Mouse (Mus musculus) forebrain, embryonic 12.5 days (tissue): ENCODE data around the gene Lca5. TPM values are rescaled to one million over a fixed set of nuclear protein-coding genes. Genes with fewer than 3 reads are reported as not detected.

ENCODE experiments used
- ATAC-seq: fragments of 200-750 bp; cut with Nextera tagmentation; 2 replicates; pipeline ENCODE4 v1.8.0; 2017; ENCODE audit warnings: moderate TSS enrichment; ENCODE audit not compliant: low FRiP score
- H3K27ac ChIP-seq: fragments of 300-500 bp; sonication (generic); 2 replicates; pipeline ENCODE4 v1.5.1; 2016; ENCODE audit warnings: mild to moderate bottlenecking
- H3K27me3 ChIP-seq: fragments of 300-500 bp; sonication (generic); 2 replicates; pipeline ENCODE4 v1.6.1; 2016; ENCODE audit warnings: mild to moderate bottlenecking
- H3K36me3 ChIP-seq: fragments of 300-500 bp; sonication (generic); replicated peaks from 2 replicates; pipeline ENCODE4 v1.6.1; 2016; ENCODE audit warnings: mild to moderate bottlenecking
- H3K4me1 ChIP-seq: fragments of 300-500 bp; sonication (generic); 2 replicates; pipeline ENCODE4 v1.6.1; 2016
- H3K4me2 ChIP-seq: fragments of 300-500 bp; sonication (generic); 2 replicates; pipeline ENCODE4 v1.6.1; 2016; ENCODE audit warnings: mild to moderate bottlenecking, moderate library complexity
- H3K4me3 ChIP-seq: fragments of 300-500 bp; sonication (generic); replicated peaks from 2 replicates; pipeline ENCODE4 v1.5.1; 2016; ENCODE audit warnings: mild to moderate bottlenecking
- H3K9ac ChIP-seq: fragments of 300-500 bp; sonication (generic); 2 replicates; pipeline ENCODE4 v1.6.1; 2016; ENCODE audit warnings: mild to moderate bottlenecking
- H3K9me3 ChIP-seq: fragments of 300-500 bp; sonication (generic); 2 replicates; pipeline ENCODE4 v1.6.1; 2016
- WGBS: fragments of 180-500 bp; shearing (Covaris S2); methylation state at CpG from one replicate; pipeline ENCODE4 v1.1.7; 2016; 5-methylcytosine and 5-hydroxymethylcytosine counted together
- polyA plus RNA-seq: library from polyadenylated mRNA; unstranded; fragments of >200 nt; fragmentation: Nextera tagmentation; extraction: Ambion mirVana; gene quantifications from 2 replicates; pipeline ENCODE4 v1.2.1, GENCODE M21; 2016

Lca5 gene
- polyA plus RNA-seq, 1 experiment from 2014 or later, result 25.4 TPM

DNA sequence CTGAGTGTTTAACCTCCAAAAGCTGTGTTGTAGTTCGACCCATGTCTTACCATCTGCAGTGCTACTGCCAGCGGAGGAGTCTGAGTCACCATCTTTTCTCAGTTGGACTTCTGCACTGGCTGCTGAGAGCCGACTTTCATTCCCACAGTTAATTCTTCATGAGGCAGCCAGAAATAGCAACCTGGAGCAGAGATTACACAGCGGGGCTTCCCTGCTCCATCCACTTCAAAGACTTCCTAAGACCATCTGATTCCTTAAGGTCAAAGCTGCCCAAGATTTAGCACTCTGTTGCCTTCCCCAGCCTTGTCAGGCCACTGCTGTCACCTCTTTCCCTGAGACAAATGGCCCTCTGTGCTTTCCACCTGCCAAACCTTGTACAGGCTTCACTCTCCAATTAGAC lies 6.4 kb downstream of the Lca5 start:
- H3K27ac ChIP-seq, result no peak overlapping the region

DNA sequence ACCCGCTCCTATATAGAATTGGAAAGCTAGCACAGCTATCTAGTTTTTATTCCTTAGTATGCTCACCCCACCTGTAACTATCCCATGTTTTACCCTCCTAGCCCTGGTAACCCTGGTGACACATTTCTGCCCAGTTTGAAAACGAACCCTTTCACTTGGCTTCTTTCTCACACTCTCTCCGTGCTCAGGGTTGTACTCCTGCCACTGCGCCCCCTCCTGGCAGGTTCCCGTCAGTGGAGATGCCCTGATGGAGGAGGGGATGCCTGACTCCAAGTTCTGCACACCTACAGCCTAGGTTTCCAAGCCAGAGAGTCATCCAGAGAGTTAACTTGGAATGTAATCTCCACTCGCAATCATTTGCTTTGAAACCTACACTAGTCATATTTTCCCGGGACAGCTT lies 7.3 kb downstream of the Lca5 start:
- 0 out of 2 replicates have a peak, but pooled peaks have one; percentile 14 for ATAC-seq

More for the DNA sequence above, 6.4 kb downstream of the Lca5 start:
- H3K27me3 ChIP-seq, result no peaks in the 10 kb centered on the region
- peaks cover 6% of the 10 kb centered on the region for H3K4me1 ChIP-seq
- 63% methylated on average over 4 of the region's 4 CpGs for WGBS
- H3K4me2 ChIP-seq, result no peak overlapping the region
- no peaks in the 10 kb centered on the region for H3K9me3 ChIP-seq
- H3K36me3 ChIP-seq, result no peaks in the 10 kb centered on the region
- H3K4me3 ChIP-seq, result no peak overlapping the region
- ATAC-seq, result no peak
- H3K9ac ChIP-seq, result no peak overlapping the region

DNA sequence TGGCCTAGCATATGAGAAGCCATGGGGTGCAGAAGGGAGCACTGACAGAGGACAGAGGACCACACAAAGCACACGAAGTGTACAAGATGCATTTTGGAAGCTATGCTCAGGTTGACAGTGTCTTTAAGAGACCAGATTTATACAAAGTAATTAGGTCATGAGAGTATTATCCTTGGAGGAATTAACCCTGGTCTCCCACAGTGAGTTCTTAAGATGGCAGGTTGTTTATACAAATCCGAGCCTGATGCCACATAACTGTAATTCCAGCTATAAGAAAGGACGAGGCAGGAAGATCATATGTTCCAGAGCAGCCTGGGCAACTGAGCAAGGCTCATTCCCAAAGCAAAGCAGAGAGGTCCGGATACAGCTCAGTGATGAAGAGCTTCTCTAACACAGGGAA lies 13.0 kb downstream of the Lca5 start:
- Histone ChIP-seq H3K9ac (no peak overlapping the region), H3K9me3 (0 out of 2 replicates have a peak, but pooled peaks cover 5% of the 10 kb centered on the region), H3K4me3 (no peak overlapping the region), H3K27ac (no peak overlapping the region), H3K27me3 (no peaks in the 10 kb centered on the region), H3K36me3 (peaks cover 21% of the 10 kb centered on the region), H3K4me2 (no peak overlapping the region), H3K4me1 (no peaks in the 10 kb centered on the region)
- ATAC-seq, result no peak
- 80% methylated on average over 4 of the region's 4 CpGs for WGBS

More for the DNA sequence above, 7.3 kb downstream of the Lca5 start:
- H3K4me3 ChIP-seq, result no peak overlapping the region
- no peak overlapping the region for H3K9ac ChIP-seq
- H3K9me3 ChIP-seq, result no peaks in the 10 kb centered on the region
- 62% methylated on average over 7 of the region's 7 CpGs for WGBS
- H3K27ac ChIP-seq, result no peak overlapping the region
- no peak overlapping the region for H3K4me2 ChIP-seq
- no peaks in the 10 kb centered on the region for H3K36me3 ChIP-seq
- peaks cover 6% of the 10 kb centered on the region for H3K4me1 ChIP-seq
- no peaks in the 10 kb centered on the region for H3K27me3 ChIP-seq

DNA sequence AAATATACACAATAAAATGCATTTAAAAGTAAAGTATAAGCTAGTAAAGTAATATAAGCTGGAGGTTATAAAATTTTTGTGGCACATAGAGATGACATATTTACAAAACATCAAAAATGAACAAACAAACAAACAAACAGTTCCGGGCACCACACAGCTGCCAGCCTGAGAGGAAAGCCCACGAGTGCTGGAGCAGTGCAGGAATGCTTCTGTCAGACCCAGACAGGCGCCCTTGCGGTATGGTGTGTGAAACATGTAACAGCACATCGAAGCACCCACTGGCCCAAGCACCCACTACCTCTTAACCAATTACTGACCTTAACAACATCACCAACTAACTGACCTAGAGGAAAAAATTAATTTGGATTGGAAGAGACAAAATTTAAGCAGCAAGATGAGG lies 22.0 kb downstream of the Lca5 start:
- Histone ChIP-seq H3K9ac (no peak overlapping the region), H3K9me3 (peaks cover 6% of the 10 kb centered on the region; the same call in 1 of the 2 replicates), H3K4me2 (no peak overlapping the region), H3K27ac (no peak overlapping the region), H3K4me3 (no peak overlapping the region), H3K36me3 (peaks cover 40% of the 10 kb centered on the region), H3K4me1 (no peaks in the 10 kb centered on the region), H3K27me3 (no peaks in the 10 kb centered on the region)
- ATAC-seq, result no peak
- 92% methylated on average over 5 of the region's 5 CpGs for WGBS

DNA sequence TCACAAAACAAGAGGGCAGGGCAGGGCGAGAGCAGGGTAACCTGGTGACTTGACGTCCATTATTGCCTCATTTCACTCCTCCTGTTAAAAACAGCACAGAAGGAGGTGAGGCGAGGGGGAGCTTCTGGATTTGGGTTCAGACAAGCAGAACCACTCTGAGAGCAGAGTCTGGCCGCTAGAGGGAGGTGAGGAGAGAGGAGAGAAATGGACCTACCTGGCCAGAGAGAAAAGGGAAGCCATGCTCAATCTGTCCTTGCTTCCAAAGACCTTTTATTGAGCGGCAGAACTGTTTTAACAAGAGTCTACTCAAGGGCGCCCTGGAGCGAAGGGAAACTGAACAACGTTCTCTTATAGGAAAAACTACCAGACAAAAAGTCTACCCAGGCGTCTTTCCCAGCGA lies 27.9 kb downstream of the Lca5 start:
- Histone ChIP-seq H3K9ac (no peak overlapping the region), H3K36me3 (peaks cover 26% of the 10 kb centered on the region), H3K4me3 (no peak overlapping the region), H3K4me2 (no peak overlapping the region), H3K4me1 (no peaks in the 10 kb centered on the region), H3K27ac (no peak overlapping the region), H3K9me3 (peaks cover 6% of the 10 kb centered on the region; the same call in 1 of the 2 replicates), H3K27me3 (no peaks in the 10 kb centered on the region)
- no peak for ATAC-seq
- 74% methylated on average over 10 of the region's 10 CpGs for WGBS

DNA sequence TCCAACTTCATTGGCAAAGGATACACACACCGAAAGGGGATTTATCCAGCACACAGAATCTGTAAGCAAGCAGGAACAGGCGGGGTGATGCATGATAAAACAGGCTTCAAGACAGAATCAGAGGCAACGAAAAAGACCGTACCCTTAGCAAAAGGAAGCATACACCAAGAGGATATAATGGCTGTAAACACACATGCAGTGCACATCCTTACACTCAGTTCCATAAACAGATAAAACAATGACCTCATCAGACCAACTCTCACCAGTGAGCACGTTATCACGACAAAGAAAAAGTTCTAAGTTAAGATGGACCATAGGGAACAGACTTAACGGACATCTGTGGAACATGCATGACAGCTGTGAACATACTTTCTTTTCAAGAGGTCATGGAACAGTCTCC lies 35.8 kb downstream of the Lca5 start:
- 81% methylated on average over 7 of the region's 7 CpGs for WGBS
- H3K27ac ChIP-seq, result no peak overlapping the region
- no peak overlapping the region for H3K4me3 ChIP-seq
- no peaks in the 10 kb centered on the region for H3K27me3 ChIP-seq
- H3K36me3 ChIP-seq, result peaks cover 13% of the 10 kb centered on the region
- H3K4me1 ChIP-seq, result no peaks in the 10 kb centered on the region
- no peak overlapping the region for H3K9ac ChIP-seq
- H3K9me3 ChIP-seq, result no peaks in the 10 kb centered on the region
- no peak overlapping the region for H3K4me2 ChIP-seq
- no peak for ATAC-seq

DNA sequence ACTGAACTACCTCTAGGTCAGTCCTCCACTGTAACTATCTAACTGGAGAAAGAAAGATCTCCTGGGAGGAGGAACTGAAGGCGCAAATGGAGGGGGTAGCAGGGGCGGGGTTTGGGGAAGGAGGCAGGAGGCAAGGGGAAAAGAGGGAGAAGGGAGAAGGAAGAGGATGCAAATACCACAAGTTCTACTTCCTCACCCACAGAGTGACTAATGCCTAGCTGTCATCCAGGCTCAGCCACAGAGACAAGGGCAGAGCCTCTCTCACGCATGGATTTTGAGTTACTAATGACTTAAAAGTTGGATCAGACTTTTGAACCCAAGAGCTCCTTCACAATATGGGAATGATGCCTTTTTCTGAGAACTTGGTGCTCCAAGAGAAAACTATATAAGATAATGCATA lies 40.1 kb downstream of the Lca5 start:
- no peak overlapping the region for H3K4me3 ChIP-seq

DNA sequence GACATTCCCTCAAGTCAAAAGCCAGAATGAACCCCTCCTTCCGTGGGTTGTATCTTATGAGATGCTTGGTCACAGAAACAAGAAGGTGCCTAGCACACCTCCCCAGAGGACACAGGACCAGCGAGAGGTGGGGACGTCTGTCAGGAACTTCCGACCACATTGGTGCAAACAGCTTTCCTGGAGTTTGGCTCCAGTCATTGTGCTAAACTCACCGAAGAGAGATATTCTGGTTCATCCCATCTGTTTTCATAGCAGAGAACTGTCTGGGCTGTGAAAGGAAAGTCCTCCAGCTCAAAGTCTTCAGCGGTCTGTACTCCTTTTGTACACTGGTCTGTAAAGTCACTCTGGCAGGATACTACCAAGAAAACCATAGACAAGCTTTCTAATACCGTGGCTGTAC lies 41.5 kb downstream of the Lca5 start:
- no peaks in the 10 kb centered on the region for H3K4me1 ChIP-seq
- ATAC-seq, result no peak
- 91% methylated on average over 7 of the region's 7 CpGs for WGBS
- no peak overlapping the region for H3K4me3 ChIP-seq
- H3K36me3 ChIP-seq, result peaks cover 31% of the 10 kb centered on the region
- H3K27ac ChIP-seq, result no peak overlapping the region
- no peak overlapping the region for H3K9ac ChIP-seq
- no peak overlapping the region for H3K4me2 ChIP-seq
- no peaks in the 10 kb centered on the region for H3K27me3 ChIP-seq
- H3K9me3 ChIP-seq, result no peaks in the 10 kb centered on the region

More for the DNA sequence above, 40.1 kb downstream of the Lca5 start:
- Histone ChIP-seq H3K9ac (no peak overlapping the region), H3K9me3 (no peaks in the 10 kb centered on the region), H3K4me1 (no peaks in the 10 kb centered on the region), H3K27me3 (no peaks in the 10 kb centered on the region), H3K36me3 (peaks cover 25% of the 10 kb centered on the region), H3K4me2 (no peak overlapping the region), H3K27ac (no peak overlapping the region)
- ATAC-seq, result no peak
- WGBS, result 44% methylated on average over 3 of the region's 3 CpGs

DNA sequence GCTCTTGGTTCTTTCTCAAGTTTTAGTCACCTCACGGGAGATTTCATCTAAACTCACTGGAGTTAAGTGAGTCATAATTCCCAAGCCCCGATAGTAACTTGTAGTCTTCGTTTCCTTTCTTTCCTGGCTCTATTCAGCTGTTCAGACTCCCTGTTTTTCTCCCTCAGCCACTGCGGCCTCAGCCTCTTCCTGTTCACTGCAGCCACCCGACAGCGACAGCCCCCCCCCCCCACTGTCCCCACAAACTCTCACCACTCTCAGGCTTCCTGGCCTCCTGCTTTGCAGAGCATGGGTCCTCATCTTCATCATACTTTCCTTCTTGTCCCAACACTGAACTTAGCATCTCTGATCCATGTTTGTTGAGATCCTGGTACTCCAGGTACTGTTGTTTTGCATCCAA lies 42.7 kb downstream of the Lca5 start:
- peaks cover 36% of the 10 kb centered on the region for H3K36me3 ChIP-seq
- no peak for ATAC-seq

DNA sequence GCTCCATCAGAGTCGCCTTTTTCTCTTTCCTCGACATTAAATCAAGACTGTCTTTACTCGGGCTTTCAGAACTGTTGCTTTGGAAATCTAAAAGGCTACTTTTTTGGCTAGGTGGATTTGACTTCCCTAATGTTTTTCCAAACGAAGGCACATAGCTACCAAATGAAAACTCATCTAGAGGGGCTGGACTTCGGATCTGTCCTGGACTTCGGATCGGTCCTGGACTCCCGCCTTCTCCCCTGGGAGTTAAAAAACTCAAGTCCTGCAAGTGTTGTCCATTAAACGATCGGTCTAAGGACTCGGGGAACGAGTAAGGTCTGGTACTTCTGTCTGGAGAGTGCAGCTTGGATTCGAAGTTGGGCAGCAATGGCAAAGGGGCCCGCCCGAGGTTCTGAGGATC lies 45.5 kb downstream of the Lca5 start:
- H3K9me3 ChIP-seq, result no peaks in the 10 kb centered on the region
- H3K27ac ChIP-seq, result no peak overlapping the region
- no peak overlapping the region for H3K4me2 ChIP-seq
- WGBS, result 95% methylated on average over 15 of the region's 15 CpGs
- H3K4me3 ChIP-seq, result no peak overlapping the region
- peaks cover 30% of the 10 kb centered on the region for H3K36me3 ChIP-seq
- no peaks in the 10 kb centered on the region for H3K4me1 ChIP-seq
- no peak for ATAC-seq
- H3K27me3 ChIP-seq, result no peaks in the 10 kb centered on the region
- no peak overlapping the region for H3K9ac ChIP-seq

More for the DNA sequence above, 42.7 kb downstream of the Lca5 start:
- Histone ChIP-seq H3K4me1 (no peaks in the 10 kb centered on the region), H3K4me3 (no peak overlapping the region), H3K27me3 (no peaks in the 10 kb centered on the region), H3K9me3 (no peaks in the 10 kb centered on the region), H3K27ac (no peak overlapping the region), H3K4me2 (no peak overlapping the region), H3K9ac (no peak overlapping the region)
- 89% methylated on average over 6 of the region's 6 CpGs for WGBS

DNA sequence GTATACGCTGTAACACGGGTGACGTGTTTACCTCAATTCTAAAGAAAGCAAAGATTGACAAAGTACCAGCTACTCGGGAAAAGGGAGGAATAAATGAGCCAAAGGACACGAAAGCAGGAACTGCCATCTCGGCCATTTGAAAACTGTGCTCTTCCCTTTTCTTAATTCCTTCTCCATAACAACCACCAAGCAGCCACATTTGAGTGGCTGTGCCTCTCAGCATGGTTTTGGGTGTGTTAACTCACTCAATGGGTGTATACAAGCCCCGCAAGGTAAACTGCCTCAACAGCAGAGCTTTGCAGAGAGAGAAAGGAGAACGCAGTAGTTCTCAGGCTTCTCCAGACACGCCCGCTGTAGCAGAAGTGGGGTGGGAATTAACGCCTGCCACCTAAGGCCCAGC lies 48.9 kb downstream of the Lca5 start:
- 84% methylated on average over 11 of the region's 11 CpGs for WGBS
- H3K27me3 ChIP-seq, result no peaks in the 10 kb centered on the region
- H3K27ac ChIP-seq, result no peak overlapping the region
- no peak overlapping the region for H3K4me3 ChIP-seq
- no peak overlapping the region for H3K9ac ChIP-seq
- peaks cover 16% of the 10 kb centered on the region for H3K36me3 ChIP-seq
- H3K4me1 ChIP-seq, result peaks cover 9% of the 10 kb centered on the region
- no peak overlapping the region for H3K4me2 ChIP-seq
- no peaks in the 10 kb centered on the region for H3K9me3 ChIP-seq
- ATAC-seq, result no peak

DNA sequence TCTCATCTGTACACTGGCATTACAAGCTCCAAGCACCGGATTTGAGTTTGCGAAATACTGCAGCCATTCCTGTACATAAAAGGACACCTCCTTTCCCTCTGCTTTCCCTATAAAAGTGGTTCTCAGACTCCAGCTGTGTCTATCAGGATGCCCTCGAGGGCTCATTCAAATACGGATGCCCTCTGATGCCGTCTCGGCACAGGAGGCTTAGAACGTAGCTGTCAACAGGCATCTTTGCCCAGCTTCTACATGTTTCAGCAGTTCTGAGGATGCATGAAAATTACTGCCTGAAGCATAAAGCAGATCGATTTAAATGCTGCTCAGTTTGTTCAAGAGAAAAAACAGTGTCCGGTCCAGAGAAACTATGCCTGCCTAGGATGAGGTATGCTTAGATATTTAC lies 51.4 kb downstream of the Lca5 start:
- peaks cover 9% of the 10 kb centered on the region for H3K4me1 ChIP-seq
- no peak overlapping the region for H3K4me2 ChIP-seq
- ATAC-seq, result no peak
- WGBS, result 78% methylated on average over 9 of the region's 9 CpGs
- no peak overlapping the region for H3K4me3 ChIP-seq
- H3K9me3 ChIP-seq, result no peaks in the 10 kb centered on the region
- no peaks in the 10 kb centered on the region for H3K27me3 ChIP-seq
- H3K36me3 ChIP-seq, result peaks cover 12% of the 10 kb centered on the region
- H3K9ac ChIP-seq, result no peak overlapping the region
- no peak overlapping the region for H3K27ac ChIP-seq

DNA sequence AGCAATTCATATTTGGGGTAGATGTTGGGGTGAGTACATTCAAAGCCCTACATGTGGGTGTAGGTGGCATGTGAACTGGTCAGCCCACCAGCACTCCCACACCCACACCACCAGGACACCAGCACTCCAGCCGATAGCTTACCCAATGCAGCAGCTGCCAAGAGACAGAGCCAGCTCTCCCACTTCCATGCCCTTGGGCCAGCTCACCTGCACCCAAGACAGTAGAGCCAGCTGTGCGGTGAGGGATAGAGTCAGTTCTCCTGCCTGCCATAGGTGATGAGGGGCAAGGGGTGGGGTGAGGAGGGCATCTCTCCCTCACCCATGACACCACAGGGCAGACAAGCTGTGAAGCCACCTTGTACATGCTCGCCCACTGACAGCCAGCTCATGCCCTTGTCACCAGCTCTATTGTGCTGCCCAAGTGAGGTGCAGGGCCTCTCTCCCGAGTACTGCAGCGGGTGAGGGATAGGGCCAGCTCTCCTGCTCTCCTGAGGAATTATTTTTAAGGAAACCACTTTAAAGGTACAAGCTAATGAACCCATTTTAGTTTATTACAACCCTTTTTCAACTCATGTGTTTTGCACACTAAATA lies 54.6 kb downstream of the Lca5 start:
- no peak for ATAC-seq

More for the DNA sequence above, 54.6 kb downstream of the Lca5 start:
- Histone ChIP-seq H3K9ac (no peak overlapping the region), H3K27ac (no peak overlapping the region), H3K36me3 (no peaks in the 10 kb centered on the region), H3K27me3 (no peaks in the 10 kb centered on the region), H3K4me1 (peaks cover 9% of the 10 kb centered on the region), H3K9me3 (no peaks in the 10 kb centered on the region), H3K4me3 (no peak overlapping the region), H3K4me2 (no peak overlapping the region)
- WGBS, result 81% methylated on average over 5 of the region's 5 CpGs
